Mouse (Mus musculus) ES-Bruce4 (cell line): ENCODE results near the gene Spred2. TPM values are rescaled to one million over a fixed set of nuclear protein-coding genes. Genes with fewer than 3 reads are reported as not detected.

Experiments used
- H3K27ac ChIP-seq: 2 replicates; pipeline ENCODE4 v1.5.1; 2012; ENCODE audit warnings: low read length, inconsistent platforms; ENCODE audit not compliant: insufficient read depth
- H3K27me3 ChIP-seq: 2 replicates; pipeline ENCODE4 v1.6.1; 2012; ENCODE audit warnings: mild to moderate bottlenecking, low read length, inconsistent platforms; ENCODE audit not compliant: control insufficient read depth, poor library complexity, insufficient read depth, severe bottlenecking
- H3K36me3 ChIP-seq: 2 replicates; pipeline ENCODE4 v1.6.1; 2012; ENCODE audit warnings: inconsistent platforms, mild to moderate bottlenecking, low read length, moderate library complexity; ENCODE audit not compliant: control insufficient read depth, poor library complexity, insufficient read depth, severe bottlenecking
- H3K4me1 ChIP-seq: one replicate; pipeline ENCODE4 v1.8.1; 2011; ENCODE audit warnings: low read length; ENCODE audit not compliant: control insufficient read depth, insufficient read depth
- H3K4me3 ChIP-seq: 2 replicates; pipeline ENCODE4 v1.5.1; 2011; ENCODE audit warnings: low read depth, mild to moderate bottlenecking, low read length
- H3K9ac ChIP-seq: 2 replicates; pipeline ENCODE4 v1.6.1; 2012; ENCODE audit warnings: low read depth, mild to moderate bottlenecking, inconsistent platforms; ENCODE audit not compliant: poor library complexity, severe bottlenecking
- H3K9me3 ChIP-seq: replicated peaks from 2 replicates; pipeline ENCODE4 v1.6.1; 2012; ENCODE audit warnings: mild to moderate bottlenecking, low read length, inconsistent platforms; ENCODE audit not compliant: control insufficient read depth, poor library complexity, insufficient read depth, severe bottlenecking
- CTCF ChIP-seq: IDR thresholded peaks from one replicate; pipeline ENCODE4 v1.8.1; 2011; ENCODE audit warnings: low read depth, low read length
- EP300 ChIP-seq: IDR thresholded peaks from 2 replicates; pipeline ENCODE4 v1.6.1; 2011; ENCODE audit warnings: low read depth, low read length; ENCODE audit not compliant: insufficient read depth
- POLR2A ChIP-seq: IDR thresholded peaks from one replicate; pipeline ENCODE4 v1.8.1; 2011; ENCODE audit warnings: low read length; ENCODE audit not compliant: insufficient read depth
- polyA plus RNA-seq: library from polyadenylated mRNA; stranded (reverse); fragments of >200 nt; gene quantifications from 2 replicates; pipeline ENCODE4 v1.2.4, GENCODE M21; 2011; ENCODE audit warnings: low read depth; ENCODE audit not compliant: missing spikeins, insufficient read depth, insufficient read length

Spred2 gene
- polyA plus RNA-seq, 1 experiment: 41.9 TPM

- peak overlapping the region; percentile 100 for H3K27ac ChIP-seq
- no peaks in the 10 kb centered on the region for H3K27me3 ChIP-seq
- H3K9ac ChIP-seq: no peak overlapping the region
- peaks cover 16% of the 10 kb centered on the region for H3K4me1 ChIP-seq
- no peak overlapping the region for H3K4me3 ChIP-seq
- no peaks in the 10 kb centered on the region for H3K36me3 ChIP-seq
- no peaks in the 10 kb centered on the region for H3K9me3 ChIP-seq
- TF ChIP-seq CTCF: no peak
- no peak for TF ChIP-seq POLR2A
- no peak for TF ChIP-seq EP300
These were observed 59.9 kb downstream of the Spred2 start for GRCm38 (mm10) chr11:19984029-19984428.

DNA sequence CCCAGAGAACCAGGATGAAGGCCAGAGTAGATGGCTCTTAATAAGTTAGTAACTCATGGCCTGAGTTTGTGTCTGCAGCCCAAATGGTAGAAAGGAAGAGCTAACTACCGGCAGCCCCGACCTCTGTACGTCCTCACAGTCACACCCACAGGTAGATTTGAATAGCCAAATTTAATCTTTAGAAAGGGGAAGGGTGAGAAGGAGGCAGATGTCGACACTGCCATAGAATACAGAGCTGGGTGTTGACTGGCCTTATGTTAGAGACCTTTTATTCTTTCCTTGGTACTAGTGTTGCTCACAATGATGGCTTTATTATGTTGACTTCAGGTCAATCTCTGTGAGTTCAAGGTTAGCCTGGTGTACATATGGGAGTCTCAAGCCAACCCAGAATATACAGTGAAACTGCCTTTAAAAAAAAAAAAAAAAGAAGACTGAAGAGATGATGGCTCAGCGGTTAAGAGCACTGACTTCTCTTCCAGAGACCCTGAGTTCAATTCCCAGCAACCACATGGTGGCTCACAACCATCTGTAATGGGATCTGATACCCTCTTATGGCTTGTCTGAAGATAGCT, 61.2 kb downstream of the Spred2 start:
- peaks cover 16% of the 10 kb centered on the region for H3K4me1 ChIP-seq

DNA sequence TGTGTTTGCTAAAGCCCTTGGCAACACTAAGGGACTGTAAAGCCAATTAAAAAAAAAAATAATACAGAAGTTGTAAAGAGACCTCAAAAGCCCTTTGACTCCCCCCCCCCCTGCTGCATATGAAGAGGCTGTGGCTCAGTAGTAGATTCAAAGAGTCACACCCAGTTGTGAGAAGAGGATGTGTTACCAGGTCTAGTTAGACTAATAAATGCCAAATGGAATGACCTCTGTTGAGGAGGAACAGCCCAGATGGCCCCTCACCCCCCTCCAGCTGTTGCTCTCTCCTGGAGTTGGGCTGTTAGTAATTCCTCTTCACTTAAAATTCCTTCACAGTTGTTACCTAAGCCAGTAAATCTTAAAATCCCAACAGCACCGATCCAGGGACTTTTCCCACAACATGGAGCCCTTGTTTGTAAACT, 62.3 kb downstream of the Spred2 start:
- peak overlapping the region; percentile 100 for H3K27ac ChIP-seq
- TF ChIP-seq CTCF: no peak
- TF ChIP-seq EP300: peak; percentile 98
- no peaks in the 10 kb centered on the region for H3K27me3 ChIP-seq
- H3K9ac ChIP-seq: peak overlapping the region; percentile 74
- peaks cover 16% of the 10 kb centered on the region for H3K4me1 ChIP-seq
- peak overlapping the region; percentile 32; the same call in 1 of the 2 replicates for H3K4me3 ChIP-seq
- no peaks in the 10 kb centered on the region for H3K36me3 ChIP-seq
- H3K9me3 ChIP-seq: no peaks in the 10 kb centered on the region

More for the DNA sequence above, 61.2 kb downstream of the Spred2 start:
- no peaks in the 10 kb centered on the region for H3K36me3 ChIP-seq
- no peak overlapping the region for H3K4me3 ChIP-seq
- H3K9me3 ChIP-seq: no peaks in the 10 kb centered on the region
- H3K27ac ChIP-seq: peak overlapping the region; percentile 100
- H3K27me3 ChIP-seq: no peaks in the 10 kb centered on the region
- TF ChIP-seq CTCF: no peak
- peak; percentile 87 for TF ChIP-seq EP300
- H3K9ac ChIP-seq: no peak overlapping the region

- Histone ChIP-seq H3K4me3 (peak overlapping the region; percentile 32; the same call in 1 of the 2 replicates), H3K9ac (peak overlapping the region; percentile 74), H3K36me3 (no peaks in the 10 kb centered on the region), H3K9me3 (no peaks in the 10 kb centered on the region), H3K27ac (peak overlapping the region; percentile 100), H3K27me3 (no peaks in the 10 kb centered on the region), H3K4me1 (peaks cover 16% of the 10 kb centered on the region)
- TF ChIP-seq EP300 (peak; percentile 61; the same call in 1 of the 2 replicates), CTCF (no peak)
These were observed 62.9 kb downstream of the Spred2 start for GRCm38 (mm10) chr11:19986871-19987755.

GRCm38 (mm10) chr11:19987756-19988091, 63.5 kb downstream of the Spred2 start:
- Histone ChIP-seq H3K9me3 (no peaks in the 10 kb centered on the region), H3K4me3 (no peak overlapping the region), H3K36me3 (no peaks in the 10 kb centered on the region), H3K4me1 (peaks cover 13% of the 10 kb centered on the region), H3K9ac (peak overlapping the region; percentile 74), H3K27me3 (no peaks in the 10 kb centered on the region), H3K27ac (peak overlapping the region; percentile 100)
- TF ChIP-seq CTCF (no peak), EP300 (peak; percentile 91)

DNA sequence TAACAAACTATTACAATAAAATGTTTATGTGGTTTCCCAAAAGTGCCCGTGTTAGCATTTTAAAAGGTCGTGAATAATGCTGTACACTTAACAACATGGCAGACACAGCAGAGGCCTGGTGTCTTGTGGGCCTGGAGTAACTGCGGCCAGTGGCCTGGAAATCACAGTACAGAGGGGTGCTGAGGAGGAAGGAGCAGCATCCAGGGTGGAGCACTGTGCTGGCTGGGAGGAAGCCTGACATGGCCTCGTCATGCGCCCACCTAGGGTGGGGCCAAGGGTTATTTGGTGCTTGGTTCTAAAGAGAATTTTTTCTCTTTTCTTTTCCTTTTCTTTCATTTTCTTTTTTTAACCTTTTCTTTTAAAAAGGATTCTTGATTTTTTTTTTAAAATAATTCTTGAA, 64.0 kb downstream of the Spred2 start:
- no peaks in the 10 kb centered on the region for H3K27me3 ChIP-seq
- no peaks in the 10 kb centered on the region for H3K36me3 ChIP-seq
- no peaks in the 10 kb centered on the region for H3K9me3 ChIP-seq
- H3K4me1 ChIP-seq: peaks cover 10% of the 10 kb centered on the region
- peak overlapping the region; percentile 36; the same call in 1 of the 2 replicates for H3K9ac ChIP-seq
- no peak overlapping the region for H3K4me3 ChIP-seq
- peak overlapping the region; percentile 78 for H3K27ac ChIP-seq
- peak; percentile 69; the same call in 1 of the 2 replicates for TF ChIP-seq EP300
- TF ChIP-seq CTCF: no peak
